Mouse (Mus musculus) lung, postnatal 4 days (tissue): Measurements from ENCODE around the gene 9630041A04Rik.

Experiments used
- DNase-seq, 2 experiments: peaks; one replicate each; pipeline ENCODE4 v3.0.0; 2021

The 9630041A04Rik gene

DNA sequence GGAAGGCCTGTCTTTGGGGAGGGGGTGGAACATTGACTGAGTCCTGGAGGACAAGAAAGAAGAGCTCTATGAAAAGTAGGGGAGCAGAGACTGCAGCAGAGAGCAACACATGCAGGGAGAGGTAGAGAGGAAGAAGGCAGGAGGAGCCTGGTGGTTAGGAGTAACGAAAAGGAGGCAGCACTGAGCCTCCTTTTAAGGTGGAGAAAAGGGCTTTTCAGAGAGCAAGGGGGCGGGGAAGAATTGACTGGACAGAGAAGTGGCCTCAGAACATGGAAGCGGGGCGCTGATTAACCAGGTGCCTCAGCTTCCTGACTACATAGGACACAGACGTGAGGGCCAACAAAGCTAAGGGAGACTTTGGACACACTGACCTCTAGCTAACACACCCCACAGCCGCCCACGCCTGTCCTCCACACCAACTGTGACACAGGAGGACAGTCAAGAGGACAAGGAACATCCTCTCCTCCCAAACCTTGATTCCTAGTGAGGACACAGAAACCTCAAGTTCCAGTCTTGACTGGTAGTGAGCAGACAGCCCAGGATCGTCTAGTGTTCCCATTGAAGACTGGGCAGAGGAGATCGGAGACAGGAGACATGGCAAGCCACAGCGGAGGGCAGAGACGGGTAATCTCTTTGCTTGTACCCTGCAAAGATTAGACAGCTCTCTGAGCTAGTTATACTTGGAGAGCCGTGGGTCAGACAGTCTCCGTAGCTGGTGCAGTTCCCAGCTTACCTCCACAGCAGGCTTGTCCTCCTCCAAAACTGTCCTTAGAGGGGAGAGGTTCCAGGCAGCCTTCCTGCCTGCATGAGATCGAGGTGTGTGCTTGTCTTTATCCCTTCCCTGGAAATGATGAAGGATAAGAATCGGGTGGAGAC is at the start of gene 9630041A04Rik:
9630041A04Rik (plus strand) TSS at position 246 of the 876 bp plus-strand sequence.
- no peak for DNase-seq

DNA sequence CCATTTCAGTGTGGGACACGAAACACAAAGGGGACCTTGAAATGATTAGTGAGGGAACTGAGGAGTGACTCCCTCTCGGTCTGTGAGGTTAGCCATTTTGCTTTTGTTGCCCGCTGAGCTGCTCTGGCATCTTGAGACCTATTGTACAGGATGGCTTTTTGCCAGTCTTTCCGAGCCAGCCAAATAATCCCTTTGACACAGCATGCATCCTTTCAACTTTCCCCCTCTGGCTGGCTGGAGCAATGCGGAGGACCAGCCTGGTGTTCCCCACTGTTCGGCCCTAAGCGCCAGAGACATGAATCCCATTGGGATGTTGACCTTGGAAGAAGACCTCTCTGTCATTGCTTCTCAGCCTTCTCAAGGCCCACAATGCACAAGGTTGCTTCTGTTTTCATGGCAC is 37.7 kb upstream of the 9630041A04Rik start:
- no peak for DNase-seq

DNA sequence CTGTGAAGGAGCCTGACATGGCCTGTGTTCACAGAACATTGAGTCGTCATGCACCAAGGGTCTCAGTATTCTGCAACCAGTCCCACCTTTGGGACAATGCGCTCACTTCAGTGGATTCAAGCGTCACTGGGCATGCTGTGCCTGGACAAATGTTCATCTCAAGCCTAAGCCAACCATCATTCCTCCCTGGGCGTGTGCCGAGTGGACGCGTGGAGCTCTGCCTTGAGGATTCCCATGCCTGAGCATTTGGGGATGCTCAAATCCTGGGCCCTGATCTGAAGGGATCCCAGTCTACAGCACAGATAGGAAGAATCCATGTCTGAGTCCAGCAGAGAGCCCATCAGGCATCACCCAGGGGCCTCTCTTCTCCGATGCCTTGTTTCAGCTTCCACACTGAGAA is 36.0 kb upstream of the 9630041A04Rik start:
- DNase-seq, result no peak

DNA sequence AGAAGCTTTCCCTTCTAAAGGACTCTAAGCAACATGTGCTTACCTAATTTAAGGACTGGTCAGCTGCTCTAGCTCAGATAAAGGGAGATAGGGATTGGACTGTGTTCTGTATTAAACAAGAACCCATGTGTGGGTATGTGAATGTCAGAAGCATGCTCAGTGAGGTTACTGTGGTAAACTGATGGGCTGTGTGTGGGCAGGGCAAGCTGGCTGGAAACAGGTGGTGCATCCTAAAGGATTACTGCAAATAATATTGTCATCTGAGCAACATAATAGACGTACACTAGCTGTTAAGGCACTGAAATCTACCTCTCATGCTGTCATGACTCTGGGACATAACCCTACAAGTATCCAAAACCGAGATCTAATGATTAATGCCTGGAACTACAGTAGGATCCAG is 28.0 kb upstream of the 9630041A04Rik start:
- no peak for DNase-seq

DNA sequence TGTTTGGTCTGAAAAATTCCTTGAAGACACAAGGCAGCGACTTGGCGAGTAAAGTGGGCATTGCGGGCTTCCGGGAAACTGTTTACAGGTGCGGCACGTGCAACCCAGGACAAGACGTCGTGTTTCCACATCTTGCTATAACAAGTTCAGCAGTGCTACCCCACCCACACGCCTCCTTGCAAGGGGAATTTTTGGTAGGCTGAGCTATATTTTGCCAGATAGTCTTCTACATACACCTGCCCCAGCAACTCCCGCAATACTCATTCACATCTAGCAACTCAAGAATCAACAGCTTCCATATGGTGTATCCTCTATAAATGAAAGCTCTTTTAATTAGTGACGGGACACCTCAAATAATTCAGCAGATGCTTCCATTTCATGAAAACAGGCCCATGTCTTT is 20.5 kb upstream of the 9630041A04Rik start:
- no peak for DNase-seq

DNA sequence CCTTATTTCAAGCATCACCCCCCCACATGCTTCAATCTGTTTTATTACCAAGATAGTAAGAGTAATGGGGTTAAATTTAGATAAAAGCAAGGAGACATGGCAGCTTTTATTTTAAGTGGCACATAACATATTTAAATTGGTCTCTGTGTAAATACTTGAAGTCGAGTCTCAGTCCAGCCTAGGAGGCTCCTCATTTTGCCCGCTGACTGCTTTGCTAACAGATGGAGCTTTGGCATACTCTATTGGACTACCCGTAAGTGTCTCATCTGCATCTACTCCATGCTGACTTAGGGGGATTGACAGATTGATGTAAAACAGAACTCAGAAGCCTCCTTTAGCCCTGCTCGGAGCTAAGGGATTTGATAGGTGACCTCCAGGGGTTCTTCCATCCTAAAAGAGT is 17.7 kb upstream of the 9630041A04Rik start:
- no peak for DNase-seq

DNA sequence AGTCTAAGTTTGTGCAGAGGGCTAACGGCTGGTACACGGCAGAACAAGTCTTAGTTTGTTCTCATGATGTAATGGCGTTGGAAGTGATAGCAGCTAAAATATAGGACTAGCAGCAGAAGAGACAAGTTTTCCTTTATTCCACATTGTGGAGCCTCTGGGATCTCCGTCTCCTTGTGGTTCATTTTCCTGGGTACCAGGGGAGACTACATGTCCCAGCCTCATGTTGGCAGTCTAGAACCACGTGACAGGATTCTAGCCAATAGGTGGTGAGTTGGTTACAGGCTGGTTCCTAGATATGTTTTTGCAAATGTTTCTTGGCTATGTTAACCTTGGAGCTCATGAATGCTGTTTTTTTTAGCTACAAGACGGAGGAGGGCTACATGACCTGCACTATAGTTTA is 15.9 kb upstream of the 9630041A04Rik start:
- no peak for DNase-seq

DNA sequence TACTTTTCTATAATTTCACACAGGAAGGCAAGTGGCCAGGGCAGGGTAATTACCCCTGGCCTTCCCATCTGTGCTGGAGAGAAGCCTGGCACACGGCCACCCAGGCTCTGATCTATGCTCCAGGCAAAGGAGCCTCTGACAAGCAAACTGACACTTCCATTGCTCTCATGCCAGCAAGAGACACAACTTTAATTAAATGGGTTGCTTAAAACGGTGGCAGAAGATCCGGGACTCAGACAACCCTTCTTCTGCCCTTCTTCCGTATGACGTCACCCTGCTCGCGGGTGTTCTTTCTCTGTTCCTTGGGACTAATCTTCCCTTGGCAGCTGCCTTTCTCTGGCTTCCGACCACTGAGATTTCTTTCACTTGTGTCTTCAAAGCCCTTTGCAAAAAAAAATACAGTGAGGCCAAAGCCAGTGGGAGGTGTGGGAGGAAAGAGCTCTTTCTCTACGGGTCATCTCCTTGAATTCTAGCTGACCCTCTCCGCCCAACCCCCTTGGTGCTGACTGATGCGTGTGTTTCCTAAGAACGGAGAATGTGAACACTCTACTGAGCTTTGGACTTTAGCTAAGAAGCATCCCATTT is 932 bp downstream of the 9630041A04Rik start:
- peak; percentile 70 to 83 for DNase-seq

DNA sequence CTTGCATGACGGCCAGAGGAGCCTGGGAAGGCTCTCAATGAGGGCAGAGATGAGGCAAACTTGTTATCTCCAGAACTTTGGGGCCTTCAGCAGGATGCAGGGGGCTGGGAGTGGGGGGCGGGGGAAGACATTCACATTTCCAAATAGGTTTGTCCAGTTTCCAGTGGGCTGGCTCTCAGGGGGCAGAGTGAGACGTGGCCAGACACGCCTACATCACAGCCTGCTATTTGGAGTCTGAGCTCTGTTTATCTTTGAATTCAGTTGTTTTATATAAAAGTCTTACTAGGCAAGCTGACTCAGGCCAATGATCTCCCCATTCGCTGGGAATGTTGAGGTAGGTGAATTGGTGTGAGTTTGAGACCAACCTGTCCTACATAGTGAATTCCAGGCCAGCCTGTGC is 1.5 kb downstream of the 9630041A04Rik start:
- peak; percentile 34 to 70 for DNase-seq

DNA sequence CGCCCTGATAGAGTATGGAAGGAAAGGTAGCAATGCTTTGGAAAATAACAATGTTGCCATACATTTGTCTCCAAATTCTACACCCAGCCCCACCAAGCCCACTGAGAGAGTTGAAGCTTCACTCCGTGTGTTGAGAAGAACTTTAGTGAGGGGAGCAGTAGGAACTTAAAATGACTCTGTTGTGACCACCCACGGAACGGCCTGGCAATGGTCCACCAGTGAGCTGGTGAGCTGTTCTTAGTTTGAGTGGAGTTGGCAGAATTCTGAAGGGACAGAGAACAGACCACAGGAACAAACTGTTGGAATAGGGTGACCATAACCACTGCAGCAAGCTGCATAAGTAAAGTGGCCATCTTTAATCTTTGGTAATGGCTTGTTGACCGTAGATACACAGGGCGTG is 7.0 kb downstream of the 9630041A04Rik start:
- no peak for DNase-seq

DNA sequence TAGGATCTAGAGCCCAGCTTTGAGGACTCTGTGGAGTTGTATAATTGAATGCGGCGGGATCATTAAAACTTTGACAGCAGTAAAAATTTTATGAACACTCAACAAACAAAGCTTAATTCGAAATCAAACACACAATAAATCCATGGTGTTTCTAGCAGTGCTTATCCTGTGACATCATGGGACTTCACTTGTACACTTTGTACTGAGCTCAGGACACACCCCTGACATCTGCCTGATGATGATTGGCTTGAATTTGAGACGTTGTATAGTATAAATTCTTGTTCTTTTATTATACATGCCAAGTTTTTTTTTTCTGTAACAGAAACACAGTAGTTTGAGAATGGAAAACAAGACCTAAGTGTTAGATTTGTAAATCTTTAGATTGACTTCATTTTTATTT is 8.4 kb downstream of the 9630041A04Rik start:
- DNase-seq, result no peak

DNA sequence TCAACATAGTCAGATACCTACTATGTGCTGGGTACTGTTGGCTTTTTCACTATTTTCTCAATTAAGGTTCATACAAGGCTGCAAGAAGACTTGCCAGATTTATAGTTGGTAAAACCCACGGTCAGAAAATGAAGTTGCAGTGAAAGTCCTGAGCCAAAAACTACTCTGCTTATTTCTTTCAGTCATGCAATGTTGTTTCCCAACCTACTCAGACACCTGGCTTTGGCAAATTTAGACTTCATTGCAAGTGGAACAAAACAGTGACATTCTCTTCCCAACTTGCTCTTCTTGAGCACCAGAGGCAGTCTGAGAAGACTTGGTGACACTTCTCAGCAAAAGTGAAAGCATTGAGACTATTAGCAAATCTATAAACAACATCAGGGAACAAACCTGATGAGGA is 13.7 kb downstream of the 9630041A04Rik start:
- no peak for DNase-seq

DNA sequence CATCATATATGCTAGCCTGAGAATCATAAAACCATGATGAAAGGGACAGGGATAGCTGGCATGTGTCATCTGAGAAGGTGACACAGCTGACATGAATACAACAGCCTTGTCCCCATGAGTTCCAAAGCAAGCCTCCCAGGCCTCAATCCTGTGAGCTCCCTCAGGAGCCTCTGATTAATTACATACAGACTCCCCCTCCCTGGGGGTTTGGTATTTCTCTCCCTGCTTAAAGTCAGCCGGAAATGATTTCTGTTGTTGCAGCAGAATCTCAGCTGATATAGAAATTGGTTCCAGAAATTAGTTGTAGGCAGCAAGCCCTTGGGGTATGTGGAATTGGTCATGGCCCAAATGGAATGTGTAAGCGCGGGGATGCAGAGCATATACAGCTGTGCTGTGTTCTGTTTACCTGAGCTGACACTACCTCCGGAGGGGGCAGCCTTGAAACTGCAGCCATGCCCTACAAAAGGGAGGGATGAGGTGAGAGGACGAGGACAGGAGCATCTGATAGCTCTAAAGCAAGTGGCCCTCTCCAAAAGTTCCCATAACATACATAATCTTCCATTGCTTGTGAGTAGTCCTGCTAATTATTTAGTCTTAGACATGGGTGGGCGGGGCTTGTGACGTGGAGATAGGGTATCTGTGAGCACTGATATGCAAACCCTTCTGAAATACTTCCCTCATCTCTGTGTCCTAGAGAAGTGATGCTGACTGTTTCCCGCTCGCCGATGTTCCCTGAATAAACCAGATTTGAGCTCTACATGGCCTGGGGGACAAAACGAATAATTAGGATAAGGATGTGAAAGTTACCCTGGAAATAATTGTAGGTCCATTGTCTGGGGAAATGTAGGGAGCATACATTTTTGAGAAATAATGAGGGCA is 15.7 kb downstream of the 9630041A04Rik start:
- DNase-seq, result no peak

DNA sequence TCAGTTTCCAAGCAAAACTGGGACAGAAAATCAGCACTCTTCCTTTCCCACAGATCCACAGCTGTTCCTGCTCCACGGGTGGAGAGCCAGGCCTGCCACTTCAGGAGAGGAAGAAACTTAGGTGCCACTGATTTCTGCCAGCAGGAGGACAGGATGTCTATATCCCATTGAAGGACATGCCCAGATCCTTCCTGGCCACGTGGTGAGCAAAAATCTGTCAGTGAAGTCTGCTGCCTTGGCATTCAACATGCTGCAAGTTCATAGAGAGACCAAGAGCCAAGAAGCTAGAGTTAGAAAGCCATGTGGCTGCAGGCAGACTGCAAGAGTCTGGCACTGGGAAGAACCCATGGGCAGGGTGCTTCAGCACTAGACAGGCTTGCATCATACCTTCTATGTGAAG is 21.7 kb downstream of the 9630041A04Rik start:
- peak in 1 of 2 experiments; percentile 34 for DNase-seq

DNA sequence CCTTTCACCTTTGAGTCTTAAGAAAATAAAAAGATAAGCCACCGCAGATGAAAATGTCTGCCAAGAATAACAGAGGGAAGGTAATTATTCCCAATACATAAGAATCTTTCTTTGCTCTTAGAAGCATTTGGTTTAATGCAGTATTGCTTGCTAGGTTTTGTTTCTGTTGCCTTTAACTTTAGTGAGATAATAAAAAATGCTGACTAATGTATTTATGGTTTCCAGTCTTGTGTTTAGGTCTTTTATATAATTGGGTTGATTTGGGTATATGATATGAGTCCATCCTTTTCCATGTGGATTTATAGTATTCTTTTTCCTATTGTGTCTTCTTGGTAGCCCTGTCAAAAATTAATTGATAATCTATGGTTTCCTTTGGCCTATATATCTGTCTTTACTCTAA is 36.2 kb downstream of the 9630041A04Rik start:
- no peak for DNase-seq

DNA sequence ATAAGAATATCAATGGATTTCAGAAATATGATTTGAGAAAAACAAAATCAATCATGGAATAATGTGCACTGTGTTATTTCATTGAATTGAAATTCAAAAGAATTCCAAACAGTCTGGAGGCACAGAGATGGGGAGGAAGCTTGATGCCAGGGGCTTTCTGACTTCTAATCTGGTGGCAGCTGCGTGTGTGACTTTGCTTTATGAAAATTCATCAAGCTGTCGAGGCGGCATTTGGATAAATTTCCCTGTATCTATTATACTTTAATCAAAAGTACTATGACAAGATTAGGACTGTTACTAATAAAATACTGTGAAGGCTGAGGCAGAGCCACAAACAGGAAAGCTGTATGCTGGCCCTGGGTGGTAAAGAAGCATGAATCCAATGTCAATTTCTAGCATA is 41.8 kb downstream of the 9630041A04Rik start:
- DNase-seq, result no peak

DNA sequence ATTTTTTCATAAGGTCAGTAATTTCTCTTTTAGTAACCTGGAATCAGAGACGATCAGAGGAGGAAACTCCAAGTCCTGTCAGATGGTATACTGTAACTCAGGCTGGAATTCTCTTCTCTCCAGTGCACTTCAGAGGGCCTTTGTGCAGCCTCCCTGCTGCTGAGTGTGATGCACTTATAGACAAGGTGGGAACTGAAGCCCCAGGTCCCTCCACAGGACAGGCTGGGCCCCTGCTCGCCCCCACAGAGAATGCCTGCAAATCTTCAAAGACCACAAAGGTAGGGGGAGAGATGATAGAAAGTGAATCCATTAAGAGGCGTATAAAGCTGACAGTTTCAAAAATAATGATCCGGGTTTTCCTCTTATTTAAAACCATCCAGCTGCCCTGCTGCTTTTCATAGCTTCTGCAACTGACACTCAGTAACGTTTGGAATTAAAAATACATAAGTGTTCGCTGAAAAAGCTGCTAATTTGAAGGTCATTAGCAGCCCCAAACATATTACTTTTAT is 46.2 kb downstream of the 9630041A04Rik start:
- no peak for DNase-seq

DNA sequence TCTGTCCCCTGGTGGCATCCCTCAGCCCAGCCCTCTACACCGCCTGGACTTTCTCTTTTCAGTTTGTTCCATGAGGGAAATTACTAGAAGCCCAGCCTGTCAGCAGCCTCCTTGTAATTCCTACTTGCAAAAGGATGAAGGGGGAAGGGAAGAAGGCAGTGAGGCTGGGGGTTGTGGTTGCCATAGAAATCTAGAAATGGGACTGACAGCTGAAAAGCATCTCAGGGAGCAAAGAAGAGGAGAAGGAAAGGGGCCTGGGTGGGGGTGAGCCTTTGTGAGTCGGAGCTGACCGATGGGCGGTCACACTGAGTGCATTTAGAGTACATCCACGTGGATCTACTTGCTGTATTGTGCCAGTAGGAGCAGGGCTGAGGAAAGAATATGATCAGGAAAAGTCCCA is 47.2 kb downstream of the 9630041A04Rik start:
- DNase-seq, result no peak

DNA sequence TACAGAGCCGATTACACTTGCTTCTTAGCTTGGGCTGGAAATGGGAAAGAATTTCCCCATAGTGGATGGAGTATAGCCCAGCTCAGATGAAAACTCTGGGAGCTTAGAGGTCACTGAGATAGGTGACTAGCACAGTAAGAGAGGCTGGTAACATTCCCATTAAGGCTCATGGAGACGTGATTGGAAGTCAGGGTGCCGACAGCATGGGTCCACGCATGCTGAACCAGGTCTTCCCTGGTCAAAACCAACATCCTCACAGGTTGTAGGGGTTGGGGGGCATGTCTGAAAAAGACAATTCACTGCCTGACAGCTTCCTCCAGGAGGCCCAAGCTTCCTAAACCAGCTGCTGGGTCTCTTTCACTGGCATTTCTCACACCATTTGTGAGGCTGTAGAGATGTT is 47.9 kb downstream of the 9630041A04Rik start:
- DNase-seq, result no peak

DNA sequence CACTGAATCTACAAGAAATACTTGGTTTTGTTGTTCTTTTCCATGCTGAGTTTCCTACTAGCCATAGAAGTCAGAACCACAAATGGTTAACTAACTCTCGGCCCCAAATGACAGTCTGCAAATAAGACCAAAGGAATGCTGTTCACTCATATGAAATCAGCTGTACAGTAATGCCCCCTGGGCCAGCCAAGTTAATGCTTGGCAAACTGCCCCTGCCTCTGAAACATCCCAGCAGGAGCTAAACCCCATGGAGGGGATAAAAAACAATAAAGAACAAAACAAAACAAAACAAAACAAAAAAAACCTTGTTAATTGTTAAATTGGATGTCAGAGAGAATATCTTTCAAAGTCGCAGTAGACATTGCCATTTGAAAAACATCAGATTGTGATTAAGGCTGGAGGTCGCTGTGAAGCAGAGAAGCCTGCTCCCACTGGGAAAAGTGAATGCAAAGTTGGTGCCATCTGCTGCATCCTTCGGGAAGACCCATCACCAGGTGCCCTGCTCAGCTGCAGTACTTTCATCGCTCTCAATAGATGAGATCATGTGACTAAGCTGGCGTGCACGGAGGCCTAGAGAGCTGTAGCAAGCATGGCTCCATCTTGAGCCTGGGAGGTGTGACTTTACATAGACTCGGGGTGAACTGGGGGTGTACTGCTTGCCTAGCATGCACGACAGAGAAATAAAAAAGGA is 49.7 kb downstream of the 9630041A04Rik start:
- peak; percentile 68 to 88 for DNase-seq

DNA sequence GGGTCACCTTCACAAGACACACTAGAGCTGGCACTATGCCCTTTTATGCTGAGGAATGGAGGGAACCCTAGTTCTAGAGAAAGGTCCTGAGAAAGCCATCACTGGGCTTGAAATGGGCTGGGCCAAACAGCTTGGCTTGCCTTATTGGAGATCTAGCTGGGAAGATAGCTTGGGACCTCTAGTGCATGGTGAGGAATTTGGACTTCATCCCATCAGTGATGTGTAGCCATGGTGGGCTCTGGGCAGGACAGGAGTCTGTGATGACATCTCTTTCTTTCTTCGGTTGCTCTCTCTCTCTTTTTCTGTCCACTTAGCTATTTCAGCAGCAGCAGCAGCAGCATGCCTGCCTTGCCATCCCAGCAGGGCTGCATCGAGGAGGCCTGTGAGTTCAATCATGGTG is 53.4 kb downstream of the 9630041A04Rik start:
- no peak for DNase-seq

DNA sequence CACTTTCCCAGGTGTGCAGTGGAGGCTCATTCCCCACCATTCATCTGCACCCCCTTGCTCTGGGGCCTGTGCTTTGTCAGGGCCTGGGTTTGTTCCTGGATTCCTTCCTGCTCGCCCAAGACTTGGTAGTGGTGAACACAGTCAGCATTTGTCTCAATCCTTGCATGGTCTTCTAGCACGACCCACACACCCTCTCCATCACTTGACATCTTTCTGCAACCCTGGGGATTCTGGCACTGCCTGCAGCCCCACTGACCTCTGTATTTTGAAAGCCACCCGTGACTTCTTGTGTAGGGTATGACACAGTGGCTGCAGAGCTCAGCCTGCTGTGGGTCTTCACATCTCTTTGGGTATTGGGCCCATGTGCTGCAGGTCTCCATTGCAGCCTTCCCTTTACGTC is 57.1 kb downstream of the 9630041A04Rik start:
- DNase-seq, result no peak

DNA sequence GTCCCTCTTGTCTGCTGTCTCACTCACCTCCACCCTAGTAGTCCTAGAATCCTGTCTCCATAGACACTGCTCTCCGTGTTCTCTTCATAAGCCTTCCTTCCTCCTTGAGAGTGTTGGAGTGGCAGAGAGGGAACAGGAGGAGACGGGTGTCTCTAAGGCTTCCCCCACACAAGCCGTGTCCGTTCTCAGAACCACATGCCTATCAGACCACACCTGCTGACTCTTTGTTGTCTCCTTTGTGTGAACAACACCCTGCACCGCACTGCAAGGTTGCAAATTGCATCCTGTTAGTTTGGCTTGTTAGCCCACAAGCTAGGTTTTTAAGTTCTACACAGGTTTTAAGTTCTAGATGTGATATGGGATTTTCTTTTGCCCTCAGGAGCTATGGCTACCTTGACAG is 57.7 kb downstream of the 9630041A04Rik start:
- no peak for DNase-seq
